Mouse (Mus musculus): ENCODE data around the gene Vti1a.

GRCm38 (mm10) chr19:55597951-55598350, 281.9 kb downstream of the Vti1a start:
- TF ChIP-seq CTCF (conservative IDR thresholded peaks at IDR 0.05; ENCODE audit: low read length) (no peak), POU5F1 (IDR thresholded peaks at IDR 0.05; ENCODE audit: borderline replicate concordance, low read length) (no peak)
